Mouse (Mus musculus): Measurements from ENCODE around the gene Micall1.

- no peak for TF ChIP-seq POLR2A (IDR thresholded peaks at IDR 0.05; ENCODE audit: control insufficient read depth, low read depth, low read length)
- TF ChIP-seq CTCF (IDR thresholded peaks at IDR 0.05; ENCODE audit: control insufficient read depth, insufficient read depth, insufficient replicate concordance, low read depth, low read length): peak; percentile 50; the same call in 1 of the 2 replicates
Measured at GRCm38 (mm10) chr15:79128208-79128607, 19.5 kb downstream of the Micall1 start.

All from testis, adult 2 months (tissue).